Mouse (Mus musculus): Measurements from ENCODE around the gene Lin7c.

DNA sequence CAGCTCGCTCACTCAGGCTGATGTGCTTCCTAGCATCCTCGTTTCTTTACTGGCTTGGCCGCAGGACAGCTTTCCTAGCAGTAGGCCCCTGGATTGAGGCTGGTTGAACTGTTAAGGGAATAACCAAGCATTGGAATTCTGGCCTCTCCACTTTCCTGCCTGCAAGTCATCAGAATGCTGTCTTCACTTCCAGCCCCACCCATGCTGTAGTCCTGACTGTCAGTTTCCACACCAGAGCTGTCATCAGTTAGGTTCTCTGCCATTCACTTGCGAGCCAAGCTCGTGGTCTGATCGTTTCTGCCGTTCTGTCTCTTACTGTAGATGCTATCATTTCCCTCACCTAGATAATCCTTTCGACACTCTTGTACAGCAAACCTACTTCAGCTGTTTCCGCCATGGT, 54.3 kb downstream of the Lin7c start:
- TF ChIP-seq POLR2A (IDR thresholded peaks at IDR 0.05; ENCODE audit: insufficient read depth, low read depth, low read length) (no peak), CTCF (IDR thresholded peaks at IDR 0.05) (no peak)

Data from heart, adult 2 months (tissue).